Mouse (Mus musculus) embryonic fibroblast, embryonic 13.5 days (primary cell): Measurements from ENCODE around the gene Coq10a.

Experiments
- CTCF ChIP-seq: IDR thresholded peaks from 2 replicates; pipeline ENCODE4 v1.5.1; 2011; ENCODE audit warnings: mild to moderate bottlenecking, control low read depth, low read length, moderate library complexity, borderline replicate concordance; ENCODE audit not compliant: insufficient read depth
- POLR2A ChIP-seq: IDR thresholded peaks from 2 replicates; pipeline ENCODE4 v1.6.1; 2011; ENCODE audit warnings: low read depth, mild to moderate bottlenecking, control low read depth, low read length, moderate library complexity

DNA sequence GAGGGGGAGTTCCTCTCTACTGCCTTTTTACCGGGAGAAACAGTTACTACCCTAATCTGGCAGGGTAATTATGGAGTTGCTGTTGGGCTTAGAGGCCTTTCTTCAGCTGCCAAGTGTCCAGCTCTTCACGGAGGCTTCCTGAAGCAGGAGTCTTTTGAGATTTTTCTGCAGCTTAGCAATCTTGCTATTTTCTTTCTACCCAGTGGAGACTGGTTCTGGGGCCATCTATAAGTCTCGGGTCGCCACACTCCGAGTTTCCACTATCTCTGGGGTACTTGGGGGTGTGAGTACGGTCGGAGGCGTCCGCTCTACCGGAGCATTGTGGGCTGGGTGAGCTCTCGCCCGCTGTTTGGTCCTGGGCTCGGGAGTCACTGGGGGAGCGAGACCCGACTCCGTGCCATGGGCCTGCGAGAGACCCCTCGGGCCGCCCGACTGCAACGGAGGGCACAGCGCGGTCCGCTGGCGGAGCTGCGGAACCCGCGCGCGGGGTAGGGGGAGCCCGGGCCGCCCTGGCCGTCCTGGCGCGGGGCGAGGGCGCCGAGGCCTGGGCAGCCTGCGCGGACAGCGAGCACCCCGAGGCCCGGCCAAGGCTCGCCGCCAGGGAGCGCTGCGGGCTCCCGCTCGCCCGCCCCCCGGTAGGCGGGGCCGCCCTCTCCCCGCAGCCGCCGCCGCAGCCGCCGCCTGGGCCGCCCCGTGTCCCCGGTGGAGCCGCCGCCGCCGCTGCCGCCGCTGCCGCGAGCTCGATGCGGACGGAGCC, 7.8 kb upstream of the Coq10a start, which contains the start of gene Ankrd52:
- TF ChIP-seq POLR2A (peak; percentile 50; the same call in 1 of the 2 replicates), CTCF (0 out of 2 replicates have a peak, but pooled peaks have one; percentile 32)
